ENCODE assay signal across 34 mouse cellular contexts in the genomic region with DNA sequence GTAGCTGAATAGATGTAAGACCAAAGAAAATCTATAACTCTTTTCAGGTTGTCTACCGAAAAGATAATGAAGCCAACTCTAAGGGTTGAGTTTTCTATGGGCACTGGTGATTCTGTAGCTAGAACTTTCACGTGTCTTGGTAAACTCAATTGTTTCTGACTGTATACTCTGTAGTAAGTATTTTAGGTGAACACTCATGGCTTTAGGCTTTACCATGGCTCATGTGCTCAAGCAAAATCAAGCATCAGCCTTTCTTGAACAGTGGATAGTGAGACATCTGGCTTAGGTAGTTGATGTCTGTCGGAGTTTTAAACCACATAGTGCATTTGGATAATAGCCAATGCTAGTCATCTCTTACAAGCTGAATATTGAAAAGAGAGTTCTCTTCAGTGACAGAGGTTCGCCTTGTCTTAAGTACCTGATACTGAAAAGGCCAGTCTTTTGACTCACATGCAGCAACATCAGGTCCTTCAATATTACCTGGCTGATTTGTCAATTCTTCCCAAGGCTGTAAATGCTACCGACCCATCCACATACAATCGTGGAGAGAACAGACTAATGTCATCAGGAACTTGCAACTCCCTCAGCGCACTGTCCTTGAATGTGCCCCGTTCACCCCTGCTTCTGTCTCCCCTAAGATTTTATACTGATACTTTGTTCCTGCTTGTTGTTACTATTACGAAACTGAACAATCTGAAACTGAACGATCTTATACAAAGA. TPM values are rescaled to one million over a fixed set of nuclear protein-coding genes. Genes with fewer than 3 reads are reported as not detected.
"Had no signal": no experiment of that assay in that cellular context is flagged by ENCODE, and none has a peak within 500 bp of the region (broad histone marks: within the 10 kb centered on the region; RNA-seq: fewer than 3 reads in every experiment).

No protein-coding gene starts in this region.

- H3K4me3 ChIP-seq: left cerebral cortex, adult 2 months; limb, embryonic 10.5 days; limb, embryonic 12.5 days; limb, embryonic 13.5 days; limb, embryonic 15.5 days; liver, embryonic 12.5 days; liver, embryonic 13.5 days; liver, embryonic 15.5 days; lung, embryonic 15.5 days; megakaryocyte, embryonic 14.5 days; midbrain, embryonic 10.5 days; midbrain, embryonic 12.5 days; midbrain, embryonic 13.5 days; myocyte had no signal

- H3K36me3 ChIP-seq: limb, embryonic 10.5 days; limb, embryonic 12.5 days; limb, embryonic 13.5 days; limb, embryonic 15.5 days; liver, embryonic 12.5 days; liver, embryonic 13.5 days; liver, embryonic 15.5 days; lung, embryonic 15.5 days; midbrain, embryonic 10.5 days; midbrain, embryonic 12.5 days; midbrain, embryonic 13.5 days had no signal

- H3K4me2 ChIP-seq: limb, embryonic 12.5 days; limb, embryonic 13.5 days; limb, embryonic 15.5 days; liver, embryonic 11.5 days; liver, embryonic 12.5 days; liver, embryonic 13.5 days; liver, embryonic 15.5 days; lung, embryonic 14.5 days; lung, embryonic 15.5 days; midbrain, embryonic 12.5 days; midbrain, embryonic 13.5 days had no signal

- ATAC-seq: liver, embryonic 12.5 days; liver, postnatal 0 days; lung, postnatal 0 days; midbrain, embryonic 13.5 days; midbrain, embryonic 16.5 days had no signal

- H3K27ac ChIP-seq: left cerebral cortex, adult 2 months; limb, embryonic 10.5 days; limb, embryonic 12.5 days; limb, embryonic 13.5 days; limb, embryonic 15.5 days; liver, embryonic 12.5 days; liver, embryonic 13.5 days; liver, embryonic 14.5 days; liver, embryonic 15.5 days; lung, embryonic 15.5 days; macrophage; midbrain, embryonic 10.5 days; midbrain, embryonic 12.5 days; midbrain, embryonic 13.5 days had no signal

- DNase-seq: left cerebral cortex, postnatal 4 days; liver; liver, embryonic 13.5 days; liver, postnatal 0 days; lung, adult 18-20 months; lung, adult 2 months; lung, embryonic 14.5 days; lung, postnatal 10 days; lung, postnatal 14 days; lung, postnatal 36 days; lung, postnatal 4 days; midbrain, embryonic 14.5 days had no signal

- H3K27me3 ChIP-seq: limb, embryonic 12.5 days; limb, embryonic 15.5 days; liver, embryonic 12.5 days; megakaryocyte, embryonic 14.5 days had no signal

- H3K9ac ChIP-seq: limb, embryonic 12.5 days; limb, embryonic 13.5 days; limb, embryonic 15.5 days; liver, embryonic 12.5 days; liver, embryonic 13.5 days; liver, embryonic 14.5 days; liver, embryonic 15.5 days; liver, postnatal 0 days; lung, embryonic 14.5 days; lung, embryonic 15.5 days; midbrain, embryonic 12.5 days; midbrain, embryonic 13.5 days had no signal

- H3K4me1 ChIP-seq: limb, embryonic 12.5 days; limb, embryonic 13.5 days; limb, embryonic 15.5 days; midbrain, embryonic 12.5 days; midbrain, embryonic 13.5 days had no signal

- H3K9me3 ChIP-seq: limb, embryonic 10.5 days; limb, embryonic 12.5 days; limb, embryonic 13.5 days; limb, embryonic 15.5 days; liver, embryonic 12.5 days; liver, embryonic 13.5 days; liver, embryonic 15.5 days; lung, embryonic 15.5 days; megakaryocyte, embryonic 14.5 days; midbrain, embryonic 10.5 days; midbrain, embryonic 12.5 days; midbrain, embryonic 13.5 days had no signal

RNA-seq across cellular contexts. Expression of gene Gpc5, which starts 57.1 kb away (rescaled TPM):
- total RNA-seq: liver, adult 2 months; megakaryocyte progenitor cell, adult 5-6 weeks; megakaryocyte, adult 5-6 weeks; monocyte, adult 5-6 weeks had no signal
- polyA plus RNA-seq: liver, adult 2 months; liver, embryonic 12.5 days; liver, embryonic 15.5 days; liver, postnatal 0 days; macrophage; myocyte had no signal
